Mouse (Mus musculus): ENCODE data around the gene Odf2. TPM values are rescaled to one million over a fixed set of nuclear protein-coding genes. Genes with fewer than 3 reads are reported as not detected.
"Not testable (repeated sequence)": the region's sequence is repeated elsewhere in the genome, so short reads cannot be mapped to it uniquely, and the experiment has no call there.

Gene Odf2
- polyA plus RNA-seq, 2 experiments from 2014 or later: 44.3 to 45.0 TPM

DNA sequence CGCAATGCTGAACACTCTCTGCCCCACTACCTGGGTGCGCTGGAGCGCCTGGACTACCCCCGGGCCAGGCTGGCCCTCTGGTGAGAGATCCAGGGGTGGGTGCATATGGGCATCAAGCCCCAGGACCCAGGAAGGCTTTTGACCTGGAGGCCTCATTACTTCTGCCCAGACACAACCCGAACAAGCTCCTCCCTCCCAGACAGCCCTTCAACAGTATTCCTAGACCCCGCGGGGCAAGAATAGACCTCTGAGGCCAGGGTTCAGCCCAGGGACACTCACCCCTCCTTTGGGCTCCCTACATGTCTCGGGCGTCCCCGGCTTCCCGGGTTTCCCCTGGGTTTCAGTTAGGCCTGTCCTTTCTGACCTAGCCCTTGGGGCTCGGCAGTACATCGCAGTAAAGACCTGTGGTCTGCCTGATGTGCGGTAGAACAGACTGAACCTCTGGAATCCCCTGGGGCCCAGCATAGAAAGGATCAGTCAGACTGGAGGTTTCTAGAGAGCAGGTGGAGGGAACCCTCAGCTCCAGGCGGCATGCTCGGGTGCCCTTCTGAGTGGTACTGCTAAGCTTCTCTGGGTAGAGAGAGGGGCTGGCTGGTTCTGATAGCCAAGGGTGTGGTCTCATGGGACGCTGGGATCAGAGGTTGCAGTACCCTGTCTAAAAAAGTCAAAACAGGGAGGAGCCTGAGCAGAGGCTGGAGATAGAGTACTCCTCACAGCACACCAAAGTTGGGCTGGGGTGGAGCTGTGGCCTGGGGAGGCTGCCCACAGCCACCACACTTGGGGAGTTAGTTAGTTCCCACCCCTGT, 19.2 kb upstream of the Odf2 start:
- ATAC-seq: no peak

- ATAC-seq: no peak
Measured at GRCm38 (mm10) chr2:29872581-29873295, 16.3 kb upstream of the Odf2 start.

GRCm38 (mm10) chr2:29873801-29874200, 15.2 kb upstream of the Odf2 start:
- ATAC-seq: no peak

DNA sequence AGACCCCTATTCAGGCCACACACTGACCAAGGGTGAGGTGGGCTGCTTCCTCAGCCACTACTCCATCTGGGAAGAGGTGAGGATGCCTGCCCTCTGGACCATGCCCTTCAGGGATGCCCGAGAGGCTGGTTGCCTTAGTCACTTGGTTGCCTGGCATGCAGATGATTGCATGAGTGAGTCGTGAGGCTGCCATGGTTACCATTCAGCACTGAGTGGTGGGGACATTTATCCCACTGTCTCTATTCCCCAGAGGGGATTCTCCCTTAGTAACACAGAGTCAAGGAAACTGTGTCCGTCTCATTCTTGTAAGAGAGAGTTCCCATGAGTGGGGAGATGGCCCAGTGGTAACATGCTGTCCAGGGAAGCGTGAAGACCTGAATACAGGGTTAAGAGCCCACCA, 11.0 kb upstream of the Odf2 start:
- ATAC-seq: no peak

DNA sequence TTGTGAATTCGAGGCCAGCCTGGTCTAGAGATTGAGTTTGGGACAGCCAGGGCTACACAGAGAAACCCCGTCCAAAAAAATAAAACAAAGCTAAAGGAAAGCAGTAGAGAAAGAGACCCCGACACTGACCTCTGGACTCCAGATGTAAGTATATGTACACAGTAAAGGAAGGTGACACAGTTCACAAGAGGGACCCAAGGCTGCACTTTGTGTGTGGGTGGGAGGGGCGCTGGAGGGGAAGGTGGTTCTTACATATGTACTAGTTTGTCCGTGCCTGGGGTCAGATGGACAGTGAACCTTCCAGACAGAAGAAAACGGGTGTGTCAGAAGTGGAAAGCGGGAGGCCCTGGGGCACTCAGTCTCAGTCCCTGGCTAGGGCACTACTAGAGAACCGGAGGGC, 9.8 kb upstream of the Odf2 start:
- no peak for ATAC-seq

DNA sequence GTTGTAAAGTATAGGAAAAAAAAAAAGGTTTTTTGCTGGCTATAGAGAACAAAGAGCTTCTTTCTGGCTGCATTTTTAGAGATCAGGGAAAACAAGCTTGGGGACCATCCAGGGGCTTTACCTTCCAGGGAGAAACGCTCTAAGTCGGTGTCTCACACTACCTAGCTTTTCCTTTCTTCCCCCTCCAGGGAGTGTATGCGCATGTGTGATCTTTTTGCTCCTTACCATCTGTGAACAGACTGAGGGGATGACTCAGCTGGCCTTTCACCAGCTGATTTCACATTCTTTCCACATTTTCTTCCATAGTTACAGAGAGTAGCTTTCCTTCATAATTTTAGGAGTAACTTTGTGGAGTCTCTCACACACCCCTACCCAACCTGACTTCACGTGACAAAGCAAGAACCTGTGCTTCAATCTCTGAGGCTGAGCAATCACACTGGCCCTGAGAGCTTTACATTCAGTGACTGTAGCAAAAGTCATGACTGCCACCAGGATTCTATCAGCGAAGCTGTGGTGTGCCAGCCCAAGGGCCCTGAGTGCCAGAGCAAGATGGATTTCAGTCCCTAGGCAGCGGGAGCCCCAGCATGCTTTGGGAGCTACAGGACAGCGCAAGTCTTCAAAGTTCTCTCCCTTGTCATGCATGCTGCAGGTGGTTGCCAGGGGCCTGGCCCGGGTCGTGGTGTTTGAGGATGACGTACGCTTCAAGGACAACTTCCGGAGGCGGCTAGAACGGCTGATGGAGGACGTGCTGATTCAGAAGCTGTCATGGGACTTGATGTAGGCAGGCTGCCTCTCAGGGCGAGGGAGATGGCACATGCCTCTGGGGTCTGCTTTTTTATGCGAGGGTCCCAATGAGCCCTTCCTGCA, 8.8 kb upstream of the Odf2 start:
- no peak for ATAC-seq

GRCm38 (mm10) chr2:29886659-29887292, 2.2 kb upstream of the Odf2 start:
- ATAC-seq: not testable (repeated sequence)

DNA sequence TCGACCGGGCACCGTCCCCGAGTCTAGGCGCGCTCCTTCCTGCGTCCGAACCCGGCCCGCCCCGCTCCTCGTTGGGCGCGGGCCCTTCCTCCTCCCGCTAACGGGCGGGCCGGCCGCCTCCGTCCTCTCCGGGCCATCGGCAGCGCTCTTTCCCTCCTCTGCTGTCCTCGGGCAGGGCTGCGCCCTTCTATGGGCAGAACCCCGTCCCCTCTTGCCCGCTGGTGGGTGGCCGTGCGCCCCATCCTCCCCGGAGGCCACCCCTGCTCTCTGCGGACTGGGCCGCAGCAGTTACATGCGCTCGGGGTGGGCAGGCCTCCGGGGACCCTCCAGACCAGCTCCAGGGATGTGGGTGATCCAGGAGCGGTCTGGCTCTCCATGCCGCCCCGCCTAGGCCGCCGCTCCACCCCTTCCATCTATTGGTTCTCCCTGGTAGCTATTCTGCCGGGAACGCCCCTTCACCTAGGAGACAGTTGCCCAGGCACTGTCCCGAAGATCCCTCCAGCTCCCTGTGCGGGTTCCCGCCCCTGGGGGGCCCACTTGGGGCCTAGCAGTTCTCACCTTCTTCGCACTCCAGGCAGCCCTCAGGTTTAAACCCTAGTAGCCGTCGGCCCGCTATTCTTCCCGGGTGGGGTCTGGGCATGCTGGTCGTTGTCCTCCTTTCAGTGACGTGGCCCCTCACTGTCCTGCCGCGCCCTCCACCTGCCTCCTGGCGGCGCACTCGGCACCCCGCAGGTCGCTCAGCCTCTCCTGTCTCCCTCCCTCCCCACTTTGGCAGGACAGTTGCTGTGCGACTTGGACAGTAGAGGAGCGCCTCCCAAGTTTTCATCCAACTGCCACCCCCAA, 1.2 kb downstream of the Odf2 start:
- peak; percentile 33 for ATAC-seq

- no peak for ATAC-seq
Measured at GRCm38 (mm10) chr2:29891773-29892172, 2.8 kb downstream of the Odf2 start.

- ATAC-seq: no peak
Measured at GRCm38 (mm10) chr2:29896071-29896470, 7.0 kb downstream of the Odf2 start.

- ATAC-seq: no peak
Measured at GRCm38 (mm10) chr2:29897366-29897765, 8.3 kb downstream of the Odf2 start.

DNA sequence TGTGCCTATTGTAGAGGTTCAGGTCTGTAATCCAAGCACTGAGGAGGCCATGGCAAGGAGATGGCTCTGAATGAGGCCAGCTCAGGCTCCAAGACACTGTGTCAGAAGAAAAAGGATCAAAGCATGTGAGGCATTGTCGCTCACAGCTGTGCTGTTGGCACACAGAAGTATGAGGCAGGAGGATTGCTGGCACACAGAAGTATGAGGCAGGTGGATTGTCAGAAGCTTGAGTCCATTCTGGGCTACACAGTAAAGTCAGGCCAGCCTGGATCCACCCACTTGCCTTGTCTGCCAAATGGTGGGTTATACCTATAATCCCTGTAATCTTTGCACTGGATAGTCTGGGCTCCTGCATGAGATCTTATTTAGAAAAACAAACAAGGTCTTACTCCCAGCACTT, 9.1 kb downstream of the Odf2 start:
- no peak for ATAC-seq

DNA sequence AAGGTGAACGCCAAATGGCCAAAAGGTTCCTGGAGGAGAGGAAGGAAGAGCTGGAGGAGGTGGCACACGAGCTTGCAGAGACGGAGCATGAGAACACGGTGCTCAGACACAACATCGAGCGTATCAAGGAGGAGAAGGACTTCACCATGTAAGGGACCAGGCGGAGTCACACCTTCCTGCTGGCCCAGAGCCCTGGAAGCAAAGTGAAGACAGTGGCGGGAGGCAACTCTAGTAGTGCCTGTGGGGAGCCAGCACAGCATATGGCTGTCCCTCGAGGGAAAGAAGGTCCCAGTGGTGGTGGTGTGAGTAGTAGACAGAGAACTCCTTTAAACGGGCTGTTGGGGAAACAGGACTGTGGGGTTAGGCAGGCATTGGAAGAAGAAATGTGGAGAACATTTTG, 13.2 kb downstream of the Odf2 start:
- ATAC-seq: no peak

DNA sequence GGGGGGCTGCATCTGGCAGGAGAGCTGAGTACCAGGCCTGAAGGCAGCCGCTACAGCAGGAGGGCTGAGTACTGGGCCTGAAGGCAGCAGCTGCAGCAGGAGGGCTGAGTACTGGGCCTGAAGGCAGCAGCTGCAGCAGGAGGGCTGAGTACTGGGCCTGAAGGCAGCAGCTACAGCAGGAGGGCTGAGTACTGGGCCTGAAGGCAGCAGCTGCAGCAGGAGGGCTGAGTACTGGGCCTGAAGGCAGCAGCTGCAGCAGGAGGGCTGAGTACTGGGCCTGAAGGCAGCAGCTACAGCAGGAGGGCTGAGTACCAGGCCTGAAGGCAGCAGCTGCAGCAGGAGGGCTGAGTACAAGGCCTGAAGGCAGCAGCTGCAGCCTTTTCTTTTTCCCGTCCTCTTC, 19.1 kb downstream of the Odf2 start:
- not testable (repeated sequence) for ATAC-seq

DNA sequence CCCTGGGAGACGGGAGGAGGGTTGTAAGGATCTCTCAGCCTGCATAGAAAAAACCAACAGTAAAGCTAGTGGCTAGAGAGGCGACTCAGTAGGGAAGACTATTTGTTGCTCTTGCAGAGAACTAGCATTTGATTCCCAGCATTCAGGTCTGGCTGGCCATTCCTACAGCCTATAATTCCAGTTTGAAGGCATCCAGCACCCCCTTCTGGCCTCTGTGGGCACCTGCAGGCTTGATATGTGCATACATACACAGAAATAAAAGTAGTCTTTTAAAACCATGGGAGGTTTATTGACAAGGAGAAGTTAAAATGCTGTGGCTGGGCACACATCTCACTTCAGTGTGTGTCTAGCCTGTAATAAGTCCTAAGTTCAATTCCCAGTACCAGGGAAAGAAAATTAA, 21.0 kb downstream of the Odf2 start:
- ATAC-seq: no peak

DNA sequence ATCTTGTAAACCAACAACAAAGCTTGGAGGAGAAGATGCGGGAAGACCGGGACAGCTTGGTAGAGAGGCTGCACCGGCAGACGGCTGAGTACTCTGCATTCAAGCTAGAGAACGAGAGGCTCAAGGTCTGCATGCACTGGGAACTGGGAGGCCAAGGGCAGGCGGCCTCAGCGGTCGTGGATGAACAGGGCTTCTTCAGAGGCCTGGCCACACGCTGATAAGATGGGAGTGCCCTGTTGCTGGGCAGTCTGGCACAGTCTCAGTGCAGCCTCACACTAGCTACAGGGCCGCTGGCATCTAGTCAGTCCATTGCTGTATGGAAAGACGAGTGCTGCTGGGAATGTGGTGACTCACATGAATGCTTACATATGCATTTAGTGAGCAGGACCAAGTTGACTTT, 28.6 kb downstream of the Odf2 start:
- ATAC-seq: no peak

DNA sequence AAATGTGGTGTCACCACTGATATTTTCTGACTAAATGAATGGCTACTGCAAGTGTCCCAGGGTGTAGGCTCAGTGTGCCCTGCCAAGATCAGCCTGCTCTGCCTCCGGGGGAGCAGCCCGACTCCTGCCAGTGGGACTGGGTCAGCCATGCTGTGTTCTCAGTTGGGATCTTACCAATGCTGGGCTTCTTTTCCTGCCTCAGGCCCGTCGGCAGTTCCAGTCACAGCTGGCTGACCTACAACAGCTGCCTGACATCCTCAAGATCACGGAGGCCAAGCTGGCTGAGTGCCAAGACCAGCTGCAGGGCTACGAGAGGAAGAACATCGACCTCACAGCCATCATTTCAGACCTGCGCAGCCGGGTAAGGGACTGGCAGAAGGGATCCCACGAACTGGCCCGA, 33.0 kb downstream of the Odf2 start:
- ATAC-seq: no peak

DNA sequence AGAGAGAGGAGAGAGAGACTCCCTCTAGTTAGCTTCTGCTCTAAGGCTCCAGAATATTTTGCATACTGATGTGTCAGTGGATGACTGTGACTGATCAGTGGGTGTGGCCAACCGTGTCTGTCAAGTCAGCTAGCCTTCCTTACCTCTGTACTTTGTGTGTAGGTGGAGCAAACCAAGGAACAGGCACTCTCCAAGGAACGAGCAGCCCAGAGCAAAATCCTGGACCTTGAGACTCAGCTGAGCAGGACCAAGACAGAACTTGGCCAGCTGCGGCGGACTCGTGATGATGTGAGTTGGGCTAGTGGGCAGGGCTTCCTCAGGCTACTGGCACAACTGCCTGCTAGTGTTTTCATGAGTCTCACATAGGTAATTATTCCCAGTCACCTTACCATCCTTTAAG, 37.5 kb downstream of the Odf2 start:
- no peak for ATAC-seq

- no peak for ATAC-seq
Measured at GRCm38 (mm10) chr2:29930506-29930905, 41.5 kb downstream of the Odf2 start.

DNA sequence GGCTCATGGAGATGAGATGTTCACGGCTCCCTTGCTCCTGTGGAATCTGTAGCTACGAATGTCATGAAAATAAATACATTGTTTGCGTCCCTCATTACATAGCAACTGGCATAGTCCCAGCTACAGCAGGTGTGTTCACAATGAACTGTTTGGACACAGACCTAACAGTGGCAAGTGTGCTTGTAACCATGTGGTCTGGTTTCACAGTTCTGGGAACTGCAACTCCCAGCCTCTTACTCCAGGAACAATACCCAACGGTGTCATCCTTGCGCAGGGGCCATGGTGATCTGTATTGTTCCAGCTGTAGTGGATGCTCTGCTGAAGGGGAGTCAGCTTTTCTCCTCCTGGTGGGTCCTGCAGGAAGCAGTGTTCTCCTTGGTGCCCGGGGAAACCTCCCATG, 42.2 kb downstream of the Odf2 start:
- no peak for ATAC-seq

- peak; percentile 99 for ATAC-seq
Measured at GRCm38 (mm10) chr2:29934906-29935599, 46.0 kb downstream of the Odf2 start, which contains the start of gene Gle1. TSS of gene Gle1 (plus strand) at chr2:29935426.
